In the genomic region with DNA sequence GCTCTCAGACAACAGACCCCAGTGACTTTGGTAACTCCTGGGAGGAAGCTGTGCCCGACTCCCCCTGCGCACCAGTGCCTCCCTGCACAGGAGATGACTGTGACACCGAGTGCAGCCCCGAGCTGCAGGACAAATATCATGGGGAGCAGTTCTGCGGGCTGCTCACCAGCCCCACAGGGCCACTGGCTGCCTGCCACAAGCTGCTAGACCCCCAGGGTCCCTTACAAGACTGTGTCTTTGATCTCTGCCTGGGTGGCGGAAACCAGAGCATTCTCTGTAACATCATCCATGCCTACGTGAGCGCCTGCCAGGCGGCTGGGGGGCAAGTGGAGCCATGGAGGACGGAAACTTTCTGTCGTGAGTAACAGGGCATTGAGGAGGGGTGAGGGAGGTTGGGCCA, we compare ENCODE assay signal across 27 mouse cellular contexts. TPM values are rescaled to one million over a fixed set of nuclear protein-coding genes. Genes with fewer than 3 reads are reported as not detected.
DNase-seq lines count a peak whose midpoint lies in the region; ATAC-seq and TF ChIP-seq lines count a peak whose summit lies in the region.
"Had no signal": no experiment of that assay in that cellular context is flagged by ENCODE, and none has a peak within 500 bp of the region (broad histone marks: within the 10 kb centered on the region; RNA-seq: fewer than 3 reads in every experiment).

No protein-coding gene starts in this region.

- H3K9ac ChIP-seq in ES-E14 (ENCODE audit: insufficient read depth, low read depth, low read length, poor library complexity, severe bottlenecking), result peak overlapping the region; percentile 37; the same call in 1 of the 2 replicates
- H3K9ac ChIP-seq: embryonic facial prominence, embryonic 15.5 days; forebrain, embryonic 15.5 days; heart, embryonic 12.5 days; hindbrain, embryonic 15.5 days had no signal

- in situ Hi-C loops in ES-E14 (cut with MboI; ENCODE audit: low sequenced_read_pairs in 2 of 2, unreplicated experiment in 2 of 2), result no loop called here

- H3K9me3 ChIP-seq in ES-E14 (ENCODE audit: control insufficient read depth, insufficient read depth, low read depth, low read length), result no peaks in the 10 kb centered on the region
- H3K9me3 ChIP-seq: embryonic facial prominence, embryonic 15.5 days; forebrain, embryonic 15.5 days; heart, embryonic 12.5 days; hindbrain, embryonic 15.5 days had no signal

- DNase-seq in heart, adult 11 months, result peak; percentile 83
- no peak for DNase-seq in heart, postnatal 25 days (ENCODE audit: low spot score)
- peak; percentile 10 to 56 for DNase-seq in spleen, postnatal 4 days (ENCODE audit: low spot score in 2 of 2)
- DNase-seq in spleen, postnatal 10 days (ENCODE audit: low spot score in 2 of 2), result no peak
- no peak for DNase-seq in ES-E14 (ENCODE audit: low read depth, low spot score)
- DNase-seq in testis, postnatal 10 days (ENCODE audit: low spot score), result peak; percentile 33
- DNase-seq in left cerebral cortex, postnatal 10 days (ENCODE audit: extremely low spot score in 1 of 2, low spot score in 2 of 2), result no peak
- DNase-seq: adrenal gland, adult 8-10 months; cerebellum, adult 11 months; cerebellum, adult 8-10 months; cerebellum, postnatal 14 days; embryo, embryonic 11 days; gastrocnemius, postnatal 10 days; heart, postnatal 36 days had no signal

- no peaks in the 10 kb centered on the region for H3K4me1 ChIP-seq in ES-E14 (ENCODE audit: control insufficient read depth in 2 of 2, insufficient read depth in 2 of 2, low read length in 2 of 2, poor library complexity in 1 of 2)
- H3K4me1 ChIP-seq: forebrain, embryonic 15.5 days; heart, embryonic 12.5 days; hindbrain, embryonic 15.5 days had no signal

- peak overlapping the region; percentile 39 to 52; a peak in 3 of 4 replicates for H3K4me3 ChIP-seq in ES-E14 (ENCODE audit: insufficient read depth in 1 of 2, low read depth in 1 of 2, low read length in 2 of 2, poor library complexity in 1 of 2, severe bottlenecking in 1 of 2)
- H3K4me3 ChIP-seq: embryonic facial prominence, embryonic 15.5 days; erythroblast, embryonic 14.5 days; forebrain, embryonic 10.5 days; forebrain, embryonic 15.5 days; heart, embryonic 12.5 days; hindbrain, embryonic 15.5 days had no signal

- intact Hi-C loops in heart, postnatal 25 days (cut with DNase I), result no loop called here
- intact Hi-C loops in left cerebral cortex, postnatal 10 days (cut with DNase I), result no loop called here

- no peak overlapping the region for H3K27ac ChIP-seq in ES-E14 (ENCODE audit: insufficient read depth, low read depth, low read length, poor library complexity, severe bottlenecking)
- H3K27ac ChIP-seq: embryonic facial prominence, embryonic 15.5 days; forebrain, embryonic 10.5 days; forebrain, embryonic 15.5 days; hindbrain, embryonic 15.5 days had no signal

- no peaks in the 10 kb centered on the region for H3K36me3 ChIP-seq in ES-E14 (ENCODE audit: control insufficient read depth, insufficient read depth, low read length, poor library complexity, severe bottlenecking)
- H3K36me3 ChIP-seq: embryonic facial prominence, embryonic 15.5 days; forebrain, embryonic 10.5 days; forebrain, embryonic 15.5 days; heart, embryonic 12.5 days; hindbrain, embryonic 15.5 days had no signal

- no peak for ATAC-seq in activated CD4-positive, CD25-positive, alpha-beta regulatory T cell, adult 4 months
- ATAC-seq: forebrain, embryonic 15.5 days; intestine, embryonic 16.5 days; Patski had no signal

TF ChIP-seq in ES-E14, 5 proteins besides CTCF, POLR2A, EP300 and RAD21:
- TF ChIP-seq MAFK (IDR thresholded peaks at IDR 0.05; ENCODE audit: insufficient read depth, low read depth, low read length) (no peak), ZNF384 (IDR thresholded peaks at IDR 0.05; ENCODE audit: low read depth, low read length) (no peak)

RNA-seq across cellular contexts. Expression of gene Fcgbp, which starts 22.5 kb away (rescaled TPM):
- total RNA-seq in heart, postnatal 25 days (2021), result not detected
- total RNA-seq in ES-E14 (2012; rRNA removed), result 0.85 and 1.2 TPM in 2 replicates
- under 1 TPM in 1 of 2 experiments, not detected in 1; 0.19 TPM for polyA plus RNA-seq in activated CD4-positive, CD25-positive, alpha-beta regulatory T cell, adult 4 months (2017; shearing (Covaris generic))
- under 1 TPM; 0.15 to 0.36 TPM for total RNA-seq in left cerebral cortex, postnatal 10 days (2021)
- total RNA-seq: adrenal gland, adult 8-10 months; CH12.LX; common myeloid progenitor, adult 5-6 weeks; heart, adult 8-10 months; heart, postnatal 36 days; MEL had no signal
- polyA plus RNA-seq: erythroblast, embryonic 14.5 days; heart, embryonic 12.5 days had no signal

RNA-seq across cellular contexts. Expression of gene 9530053A07Rik, which starts 35.7 kb away (rescaled TPM):
- total RNA-seq in heart, postnatal 25 days (2021), result not detected
- total RNA-seq in ES-E14 (2012; rRNA removed), result 0.85 and 1.4 TPM in 2 replicates
- polyA plus RNA-seq in activated CD4-positive, CD25-positive, alpha-beta regulatory T cell, adult 4 months (2017; shearing (Covaris generic)), result not detected
- not detected for total RNA-seq in left cerebral cortex, postnatal 10 days (2021)
- total RNA-seq: adrenal gland, adult 8-10 months; common myeloid progenitor, adult 5-6 weeks; gastrocnemius, postnatal 10 days; heart, adult 8-10 months; heart, postnatal 36 days; MEL had no signal

RNA-seq across cellular contexts. Expression of gene Psmc4, which starts 43.6 kb away (rescaled TPM):
- total RNA-seq in heart, postnatal 25 days (2021), result 10 to 100 TPM; 86.9 to 94.6 TPM
- 211 and 287 TPM in 2 replicates for total RNA-seq in ES-E14 (2012; rRNA removed)
- 100 to 1,000 TPM; 172 to 224 TPM for polyA plus RNA-seq in activated CD4-positive, CD25-positive, alpha-beta regulatory T cell, adult 4 months (2017; shearing (Covaris generic))
- total RNA-seq in left cerebral cortex, postnatal 10 days (2021), result 100 to 1,000 TPM; 128 to 135 TPM

Comparison
In these comparisons a context has a peak if more than half of its experiments do, and no peak if none do; other contexts are left out.
1. DNase-seq: peak in heart, adult 11 months (single experiment), spleen, postnatal 4 days (2 of 2) and testis, postnatal 10 days (single experiment); none in heart, postnatal 25 days (single experiment), spleen, postnatal 10 days (0 of 2), ES-E14 (single experiment) and left cerebral cortex, postnatal 10 days (0 of 2).